Mouse (Mus musculus): ENCODE results near the gene E030025P04Rik. TPM values are rescaled to one million over a fixed set of nuclear protein-coding genes. Genes with fewer than 3 reads are reported as not detected.

Gene E030025P04Rik
- total and polyA plus RNA-seq, 3 experiments, result not detected

GRCm38 (mm10) chr11:109106181-109106580, 38.0 kb downstream of the E030025P04Rik start:
- Histone ChIP-seq H3K9me3 (replicated peaks; ENCODE audit: low read length) (no peaks in the 10 kb centered on the region), H3K27ac (ENCODE audit: insufficient read depth, low read depth) (no peak overlapping the region), H3K79me2 (replicated peaks; ENCODE audit: control insufficient read depth, extremely low read depth, insufficient read depth, poor library complexity, severe bottlenecking) (no peaks in the 10 kb centered on the region), H3K27me3 (replicated peaks) (peaks cover 1% of the 10 kb centered on the region), H3K4me1 (ENCODE audit: control insufficient read depth in 1 of 2, insufficient read depth in 2 of 2) (peaks cover 0 to 26% of the 10 kb centered on the region in 2 experiments; a peak in 3 of 4 replicates), H3K36me3 (replicated peaks in 1 of 2; ENCODE audit: control insufficient read depth in 1 of 2, insufficient read depth in 1 of 2, low read length in 1 of 2) (no peaks in the 10 kb centered on the region), H3K4me3 (replicated peaks in 1 of 3; ENCODE audit: low read depth in 2 of 3, low read length in 2 of 3, poor library complexity in 1 of 3) (no peak overlapping the region), H3K4me2 (ENCODE audit: insufficient read depth, low read depth, poor library complexity, severe bottlenecking) (no peak overlapping the region), H3K9ac (ENCODE audit: insufficient read depth, low read depth) (no peak overlapping the region)
- DNase-seq (ENCODE audit: extremely low read depth), result peak; percentile 59
- dilution Hi-C loops (cut with MboI; ENCODE audit: extremely low pct_ligation_motif_present, extremely low pct_unique_long_range_greater_than_20kb, low sequenced_read_pairs) (no loop called here), in situ Hi-C loops (cut with MboI; ENCODE audit: low pct_ligation_motif_present, low pct_unique_long_range_greater_than_20kb, low sequenced_read_pairs) (no loop called here)
- TF ChIP-seq UBTF (IDR thresholded peaks at IDR 0.05; ENCODE audit: low read depth, low read length) (no peak), CHD2 (IDR thresholded peaks at IDR 0.05; ENCODE audit: low read length) (no peak), MAX (IDR thresholded peaks at IDR 0.05; ENCODE audit: low read length) (no peak), EP300 (IDR thresholded peaks at IDR 0.05; ENCODE audit: low read length) (no peak), IRF4 (IDR thresholded peaks at IDR 0.05; ENCODE audit: low read depth, low read length) (no peak; the same call in 1 of the 2 replicates), MYC (IDR thresholded peaks at IDR 0.05; ENCODE audit: low read depth, low read length) (no peak), JUND (conservative IDR thresholded peaks at IDR 0.05; ENCODE audit: low read depth, low read length) (no peak), RCOR1 (conservative IDR thresholded peaks at IDR 0.05; ENCODE audit: low read depth, low read length) (no peak), SMC3 (IDR thresholded peaks at IDR 0.05; ENCODE audit: low read depth, low read length) (no peak), USF1 (IDR thresholded peaks at IDR 0.05; ENCODE audit: low read depth, low read length) (no peak), CHD1 (IDR thresholded peaks at IDR 0.05; ENCODE audit: low read depth, low read length) (no peak), RAD21 (IDR thresholded peaks at IDR 0.05; ENCODE audit: low read depth, low read length) (no peak)

- no peak overlapping the region for H3K4me3 ChIP-seq (replicated peaks in 1 of 3; ENCODE audit: low read depth in 2 of 3, low read length in 2 of 3, poor library complexity in 1 of 3)
- TF ChIP-seq ZMIZ1 (IDR thresholded peaks at IDR 0.05; ENCODE audit: low read depth, low read length), result no peak
- TF ChIP-seq ZC3H11A (IDR thresholded peaks at IDR 0.05; ENCODE audit: low read depth, low read length), result no peak
- TF ChIP-seq USF1 (IDR thresholded peaks at IDR 0.05; ENCODE audit: low read depth, low read length), result no peak
- TF ChIP-seq NRF1 (IDR thresholded peaks at IDR 0.05; ENCODE audit: low read depth, low read length), result no peak
- no peak for TF ChIP-seq MAX (IDR thresholded peaks at IDR 0.05; ENCODE audit: low read length)
- TF ChIP-seq CHD2 (IDR thresholded peaks at IDR 0.05; ENCODE audit: low read length), result no peak
- TF ChIP-seq CHD1 (IDR thresholded peaks at IDR 0.05; ENCODE audit: low read depth, low read length), result no peak
- TF ChIP-seq SIN3A (IDR thresholded peaks at IDR 0.05; ENCODE audit: low read length), result no peak
- TF ChIP-seq ZNF384 (IDR thresholded peaks at IDR 0.05; ENCODE audit: low read depth, low read length), result no peak
- no peak for TF ChIP-seq MAFK (IDR thresholded peaks at IDR 0.05; ENCODE audit: insufficient replicate concordance, low read length)
- TF ChIP-seq TCF12 (IDR thresholded peaks at IDR 0.05; ENCODE audit: low read depth, low read length), result no peak
- no peak for TF ChIP-seq RAD21 (IDR thresholded peaks at IDR 0.05; ENCODE audit: low read depth, low read length)
- TF ChIP-seq BHLHE40 (IDR thresholded peaks at IDR 0.05; ENCODE audit: low read depth, low read length), result no peak
- no peak for TF ChIP-seq EP300 (IDR thresholded peaks at IDR 0.05; ENCODE audit: low read length)
- TF ChIP-seq HCFC1 (IDR thresholded peaks at IDR 0.05; ENCODE audit: low read depth, low read length), result no peak
- TF ChIP-seq KAT2A (IDR thresholded peaks at IDR 0.05; ENCODE audit: insufficient replicate concordance, low read length), result no peak
- TF ChIP-seq ELF1 (IDR thresholded peaks at IDR 0.05; ENCODE audit: low read depth, low read length), result no peak
- no peak for TF ChIP-seq RCOR1 (conservative IDR thresholded peaks at IDR 0.05; ENCODE audit: low read depth, low read length)
- no peak for TF ChIP-seq JUND (conservative IDR thresholded peaks at IDR 0.05; ENCODE audit: low read depth, low read length)
- no peaks in the 10 kb centered on the region for H3K36me3 ChIP-seq (replicated peaks in 1 of 2; ENCODE audit: control insufficient read depth in 1 of 2, insufficient read depth in 1 of 2, low read length in 1 of 2)
- no peaks in the 10 kb centered on the region for H3K79me2 ChIP-seq (replicated peaks; ENCODE audit: control insufficient read depth, extremely low read depth, insufficient read depth, poor library complexity, severe bottlenecking)
- no peak for DNase-seq (ENCODE audit: extremely low read depth)
- H3K27ac ChIP-seq (ENCODE audit: insufficient read depth, low read depth), result no peak overlapping the region
- no peaks in the 10 kb centered on the region for H3K9me3 ChIP-seq (replicated peaks; ENCODE audit: low read length)
- H3K9ac ChIP-seq (ENCODE audit: insufficient read depth, low read depth), result no peak overlapping the region
- H3K4me2 ChIP-seq (ENCODE audit: insufficient read depth, low read depth, poor library complexity, severe bottlenecking), result no peak overlapping the region
- H3K4me1 ChIP-seq (ENCODE audit: control insufficient read depth in 1 of 2, insufficient read depth in 2 of 2), result peaks cover 4 to 39% of the 10 kb centered on the region in 2 experiments
- in situ Hi-C loops (cut with MboI; ENCODE audit: low pct_ligation_motif_present, low pct_unique_long_range_greater_than_20kb, low sequenced_read_pairs), result no loop called here
- H3K27me3 ChIP-seq (replicated peaks), result peaks cover 1% of the 10 kb centered on the region
- dilution Hi-C loops (cut with MboI; ENCODE audit: extremely low pct_ligation_motif_present, extremely low pct_unique_long_range_greater_than_20kb, low sequenced_read_pairs), result no loop called here
Measured at GRCm38 (mm10) chr11:109103386-109103785, 40.8 kb downstream of the E030025P04Rik start.

Measured in CH12.LX (cell line).